Mouse (Mus musculus): Measurements from ENCODE around the gene Slc51b. TPM values are rescaled to one million over a fixed set of nuclear protein-coding genes. Genes with fewer than 3 reads are reported as not detected.

Slc51b gene
- polyA plus RNA-seq, 1 experiment from 2014 or later, result 33.4 TPM

- WGBS, result 20% methylated on average over 6 of the region's 6 CpGs
- Histone ChIP-seq H3K4me3 (replicated peaks; ENCODE audit: low read depth, low read length) (no peak overlapping the region), H3K36me3 (ENCODE audit: insufficient read depth, low read length) (no peaks in the 10 kb centered on the region), H3K4me2 (ENCODE audit: low read length) (no peak overlapping the region), H3K4me1 (replicated peaks; ENCODE audit: insufficient read depth, low read length) (no peaks in the 10 kb centered on the region), H3K27me3 (ENCODE audit: insufficient read depth, low read length) (peaks cover 8% of the 10 kb centered on the region; the same call in 1 of the 2 replicates), H3K9me3 (replicated peaks; ENCODE audit: low read length) (no peaks in the 10 kb centered on the region), H3K9ac (ENCODE audit: low read depth, low read length) (no peak overlapping the region), H3K27ac (no peak overlapping the region)
- ATAC-seq (replicated peaks; ENCODE audit: low FRiP score, low read depth), result 0 out of 2 replicates have a peak, but pooled peaks have one; percentile 23
- TF ChIP-seq CTCF (IDR thresholded peaks at IDR 0.05; ENCODE audit: low read depth), result peak; percentile 89
- peak; percentile 80 for DNase-seq (ENCODE audit: low spot score)
These were observed 30.0 kb downstream of the Slc51b start for GRCm38 (mm10) chr9:65392638-65393364.

DNA sequence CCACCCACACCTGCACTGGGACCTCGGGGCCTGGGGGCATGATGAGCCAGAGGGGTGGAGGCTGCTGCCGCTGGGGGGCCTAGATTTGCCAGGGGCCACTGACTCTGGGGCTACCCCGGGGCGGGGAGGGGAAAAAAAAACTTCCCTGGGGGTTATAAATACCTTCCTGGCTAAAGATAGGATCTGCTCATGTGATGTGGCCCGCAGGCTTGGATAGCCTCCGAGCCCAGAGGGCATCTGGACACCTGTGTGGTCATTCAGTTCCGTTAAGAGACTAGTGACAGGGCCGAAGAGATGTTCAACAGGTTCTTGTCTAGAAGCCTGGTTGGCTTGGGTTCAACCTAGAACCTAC is 31.2 kb downstream of the Slc51b start, which contains the start of gene Kbtbd13:
Gene Kbtbd13, minus strand, starts transcription at position 40 of the 352 bp plus-strand sequence.
- no peaks in the 10 kb centered on the region for H3K9me3 ChIP-seq (replicated peaks; ENCODE audit: low read length)
- H3K36me3 ChIP-seq (ENCODE audit: insufficient read depth, low read length), result no peaks in the 10 kb centered on the region
- no peak for DNase-seq (ENCODE audit: low spot score)
- no peaks in the 10 kb centered on the region for H3K4me1 ChIP-seq (replicated peaks; ENCODE audit: insufficient read depth, low read length)
- peak within 1 kb of the TSS; percentile 53 for H3K4me2 ChIP-seq (ENCODE audit: low read length)
- no peak for TF ChIP-seq CTCF (IDR thresholded peaks at IDR 0.05; ENCODE audit: low read depth)
- H3K4me3 ChIP-seq (replicated peaks; ENCODE audit: low read depth, low read length), result peak within 1 kb of the TSS; percentile 34
- H3K27me3 ChIP-seq (ENCODE audit: insufficient read depth, low read length), result peaks cover 8% of the 10 kb centered on the region; the same call in 1 of the 2 replicates
- WGBS, result 28% methylated on average over 8 of the region's 8 CpGs
- H3K9ac ChIP-seq (ENCODE audit: low read depth, low read length), result peak within 1 kb of the TSS; percentile 44; the same call in 1 of the 2 replicates
- no peak within 1 kb of the TSS for H3K27ac ChIP-seq
- no peak for ATAC-seq (replicated peaks; ENCODE audit: low FRiP score, low read depth)

- 17% methylated on average over 96 of the region's 96 CpGs for WGBS
- peak overlapping the region; percentile 53 for H3K4me2 ChIP-seq (ENCODE audit: low read length)
- no peaks in the 10 kb centered on the region for H3K9me3 ChIP-seq (replicated peaks; ENCODE audit: low read length)
- H3K27me3 ChIP-seq (ENCODE audit: insufficient read depth, low read length), result peaks cover 8% of the 10 kb centered on the region; the same call in 1 of the 2 replicates
- H3K27ac ChIP-seq, result no peak overlapping the region
- H3K9ac ChIP-seq (ENCODE audit: low read depth, low read length), result peak overlapping the region; percentile 44; the same call in 1 of the 2 replicates
- H3K4me3 ChIP-seq (replicated peaks; ENCODE audit: low read depth, low read length), result peak overlapping the region; percentile 34
- no peak for TF ChIP-seq CTCF (IDR thresholded peaks at IDR 0.05; ENCODE audit: low read depth)
- ATAC-seq (replicated peaks; ENCODE audit: low FRiP score, low read depth) (peak; percentile 50), DNase-seq (ENCODE audit: low spot score) (peak; percentile 42)
- no peaks in the 10 kb centered on the region for H3K36me3 ChIP-seq (ENCODE audit: insufficient read depth, low read length)
- 0 out of 2 replicates have a peak, but pooled peaks cover under 1% of the 10 kb centered on the region for H3K4me1 ChIP-seq (replicated peaks; ENCODE audit: insufficient read depth, low read length)
These were observed 31.8 kb downstream of the Slc51b start for GRCm38 (mm10) chr9:65390752-65391612.

- H3K36me3 ChIP-seq (ENCODE audit: insufficient read depth, low read length), result no peaks in the 10 kb centered on the region
- H3K9ac ChIP-seq (ENCODE audit: low read depth, low read length), result no peak overlapping the region
- H3K27ac ChIP-seq, result peak overlapping the region; percentile 60
- ATAC-seq (replicated peaks; ENCODE audit: low FRiP score, low read depth), result no peak; the same call in 1 of the 2 replicates
- WGBS, result 15% methylated on average over 8 of the region's 8 CpGs
- no peak overlapping the region for H3K4me3 ChIP-seq (replicated peaks; ENCODE audit: low read depth, low read length)
- DNase-seq (ENCODE audit: low spot score), result peak; percentile 95
- no peak overlapping the region for H3K4me2 ChIP-seq (ENCODE audit: low read length)
- peaks cover 8% of the 10 kb centered on the region; the same call in 1 of the 2 replicates for H3K27me3 ChIP-seq (ENCODE audit: insufficient read depth, low read length)
- peak; percentile 49 for TF ChIP-seq CTCF (IDR thresholded peaks at IDR 0.05; ENCODE audit: low read depth)
- no peaks in the 10 kb centered on the region for H3K9me3 ChIP-seq (replicated peaks; ENCODE audit: low read length)
- H3K4me1 ChIP-seq (replicated peaks; ENCODE audit: insufficient read depth, low read length), result peaks cover 3% of the 10 kb centered on the region; the same call in 1 of the 2 replicates
These were observed 36.2 kb downstream of the Slc51b start for GRCm38 (mm10) chr9:65386373-65387140.

DNA sequence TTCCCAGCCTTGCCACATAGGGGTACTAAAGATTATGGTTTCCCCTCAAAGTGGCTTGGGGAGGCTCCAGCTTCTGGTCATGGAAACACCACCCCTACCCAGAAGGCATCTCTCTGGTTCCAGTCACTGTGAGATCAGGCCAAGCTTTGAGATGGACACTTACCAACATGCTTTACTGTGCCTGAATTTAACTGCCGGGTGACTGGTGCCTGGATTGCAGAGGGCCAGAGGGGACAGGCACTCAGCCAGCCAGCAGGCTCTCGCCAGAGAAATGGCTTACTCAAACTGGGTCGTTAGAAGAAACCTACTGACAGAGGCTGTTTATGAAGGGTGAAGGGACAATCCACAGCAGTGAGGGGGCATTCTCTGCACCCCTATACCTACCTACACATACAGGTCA is 38.5 kb downstream of the Slc51b start:
- H3K9ac ChIP-seq (ENCODE audit: low read depth, low read length), result no peak overlapping the region
- H3K9me3 ChIP-seq (replicated peaks; ENCODE audit: low read length), result no peaks in the 10 kb centered on the region
- no peak overlapping the region for H3K4me3 ChIP-seq (replicated peaks; ENCODE audit: low read depth, low read length)
- ATAC-seq (replicated peaks; ENCODE audit: low FRiP score, low read depth), result no peak
- 53% methylated on average over 3 of the region's 3 CpGs for WGBS
- no peaks in the 10 kb centered on the region for H3K36me3 ChIP-seq (ENCODE audit: insufficient read depth, low read length)
- H3K27ac ChIP-seq, result no peak overlapping the region
- H3K27me3 ChIP-seq (ENCODE audit: insufficient read depth, low read length), result no peaks in the 10 kb centered on the region
- no peak for TF ChIP-seq CTCF (IDR thresholded peaks at IDR 0.05; ENCODE audit: low read depth)
- H3K4me1 ChIP-seq (replicated peaks; ENCODE audit: insufficient read depth, low read length), result peaks cover 8% of the 10 kb centered on the region; the same call in 1 of the 2 replicates
- no peak overlapping the region for H3K4me2 ChIP-seq (ENCODE audit: low read length)
- DNase-seq (ENCODE audit: low spot score), result peak; percentile 12

All from kidney, postnatal 0 days (tissue).